In genomic region chr19:56343869-56344563, GRCm38 (mm10) we compare ENCODE assay signal across 11 mouse cellular contexts. TPM values are rescaled to one million over a fixed set of nuclear protein-coding genes. Genes with fewer than 3 reads are reported as not detected.
DNase-seq lines count a peak whose midpoint lies in the region; ATAC-seq and TF ChIP-seq lines count a peak whose summit lies in the region.
"Had no signal": no experiment of that assay in that cellular context is flagged by ENCODE, and none has a peak within 500 bp of the region (broad histone marks: within the 10 kb centered on the region; RNA-seq: fewer than 3 reads in every experiment).

No protein-coding gene starts in this region.

- DNase-seq in cerebellum, adult 11-12 months: peak; percentile 13
- no peak for DNase-seq in cerebellum, adult 8-10 months
- peak; percentile 70 for DNase-seq in NIH3T3 (ENCODE audit: low read depth)
- DNase-seq in forebrain, embryonic 10.5 days (ENCODE audit: extremely low spot score, low spot score): peak; percentile 68
- DNase-seq in midbrain, embryonic 11.5 days (ENCODE audit: low spot score, missing footprints): peak; percentile 93
- no peak for DNase-seq in right cerebral cortex, postnatal 14 days
- DNase-seq in heart, adult 8-10 months (ENCODE audit: low spot score): no peak
- DNase-seq in lung, postnatal 0 days (ENCODE audit: low spot score): no peak
- DNase-seq: lung, postnatal 4 days had no signal

- H3K4me3 ChIP-seq in forebrain, embryonic 10.5 days: peak overlapping the region; percentile 13
- H3K4me3 ChIP-seq in midbrain, embryonic 11.5 days (ENCODE audit: low read depth, low read length): no peak overlapping the region
- no peak overlapping the region for H3K4me3 ChIP-seq in lung, postnatal 0 days (ENCODE audit: low read depth, low read length)
- H3K4me3 ChIP-seq: embryonic facial prominence, embryonic 15.5 days had no signal

- no peak for TF ChIP-seq CTCF in lung, postnatal 0 days (IDR thresholded peaks at IDR 0.05)

- peaks cover 40% of the 10 kb centered on the region for H3K4me1 ChIP-seq in forebrain, embryonic 10.5 days
- H3K4me1 ChIP-seq in midbrain, embryonic 11.5 days (ENCODE audit: control insufficient read depth, insufficient read depth, low read length): peaks cover 9% of the 10 kb centered on the region
- no peaks in the 10 kb centered on the region for H3K4me1 ChIP-seq in lung, postnatal 0 days (ENCODE audit: insufficient read depth, low read depth, low read length)

- H3K9me3 ChIP-seq in forebrain, embryonic 10.5 days: no peaks in the 10 kb centered on the region
- H3K9me3 ChIP-seq in midbrain, embryonic 11.5 days (ENCODE audit: control insufficient read depth, low read length): no peaks in the 10 kb centered on the region
- no peaks in the 10 kb centered on the region for H3K9me3 ChIP-seq in lung, postnatal 0 days (ENCODE audit: low read length)
- H3K9me3 ChIP-seq: embryonic facial prominence, embryonic 15.5 days had no signal

- WGBS in forebrain, embryonic 10.5 days: 42% methylated on average over 26 of the region's 26 CpGs
- 38% methylated on average over 26 of the region's 26 CpGs for WGBS in midbrain, embryonic 11.5 days
- 69% methylated on average over 26 of the region's 26 CpGs for WGBS in lung, postnatal 0 days

- peaks cover 54% of the 10 kb centered on the region for H3K27me3 ChIP-seq in forebrain, embryonic 10.5 days (ENCODE audit: poor library complexity, severe bottlenecking)
- no peaks in the 10 kb centered on the region; the same call in 1 of the 2 replicates for H3K27me3 ChIP-seq in midbrain, embryonic 11.5 days (ENCODE audit: control insufficient read depth, insufficient read depth, low read length)
- no peaks in the 10 kb centered on the region for H3K27me3 ChIP-seq in lung, postnatal 0 days (replicated peaks; ENCODE audit: insufficient read depth, low read length)

- no peaks in the 10 kb centered on the region for H3K36me3 ChIP-seq in forebrain, embryonic 10.5 days (replicated peaks)
- H3K36me3 ChIP-seq in midbrain, embryonic 11.5 days (ENCODE audit: control insufficient read depth, insufficient read depth, low read length): no peaks in the 10 kb centered on the region
- no peaks in the 10 kb centered on the region for H3K36me3 ChIP-seq in lung, postnatal 0 days (ENCODE audit: insufficient read depth, low read length)
- H3K36me3 ChIP-seq: embryonic facial prominence, embryonic 15.5 days had no signal

- no peak for TF ChIP-seq EP300 in lung, postnatal 0 days (IDR thresholded peaks at IDR 0.05)

- peak overlapping the region; percentile 16; the same call in 1 of the 2 replicates for H3K4me2 ChIP-seq in midbrain, embryonic 11.5 days
- no peak overlapping the region for H3K4me2 ChIP-seq in lung, postnatal 0 days (replicated peaks; ENCODE audit: low read depth, low read length)
- H3K4me2 ChIP-seq: embryonic facial prominence, embryonic 15.5 days had no signal

- peak overlapping the region; percentile 36 for H3K9ac ChIP-seq in midbrain, embryonic 11.5 days (ENCODE audit: low read length)
- no peak overlapping the region for H3K9ac ChIP-seq in lung, postnatal 0 days (replicated peaks; ENCODE audit: low read depth)
- H3K9ac ChIP-seq: embryonic facial prominence, embryonic 15.5 days had no signal

- H3K27ac ChIP-seq in forebrain, embryonic 10.5 days: peak overlapping the region; percentile 77
- no peak overlapping the region; the same call in 1 of the 2 replicates for H3K27ac ChIP-seq in midbrain, embryonic 11.5 days (ENCODE audit: low read depth, low read length)
- no peak overlapping the region for H3K27ac ChIP-seq in lung, postnatal 0 days (ENCODE audit: low read length)
- H3K27ac ChIP-seq: embryonic facial prominence, embryonic 15.5 days had no signal

- peak; percentile 87 for ATAC-seq in midbrain, embryonic 11.5 days (ENCODE audit: low FRiP score)
- no peak for ATAC-seq in lung, postnatal 0 days

RNA-seq across cellular contexts. Expression of gene Nrap, which starts 45.8 kb away (rescaled TPM):
- polyA plus RNA-seq in forebrain, embryonic 10.5 days (2016; fragmentation: Nextera tagmentation; extraction: Ambion mirVana): 0.10 and 0.15 TPM in 2 replicates
- 0.16 and 0.29 TPM in 2 replicates for polyA plus RNA-seq in midbrain, embryonic 11.5 days (2014; fragmentation: Nextera tagmentation; extraction: Ambion mirVana)
- 100 to 1,000 TPM; 392 to 561 (median 511) TPM for total RNA-seq in heart, adult 8-10 months (2022)
- polyA plus RNA-seq in lung, postnatal 0 days (2015; fragmentation: Nextera tagmentation; extraction: Ambion mirVana): 0.53 and 0.62 TPM in 2 replicates

RNA-seq across cellular contexts. Expression of gene Casp7, which starts 52.9 kb away (rescaled TPM):
- polyA plus RNA-seq in forebrain, embryonic 10.5 days (2016; fragmentation: Nextera tagmentation; extraction: Ambion mirVana): 15.8 and 16.2 TPM in 2 replicates
- polyA plus RNA-seq in midbrain, embryonic 11.5 days (2014; fragmentation: Nextera tagmentation; extraction: Ambion mirVana): 13.9 and 20.3 TPM in 2 replicates
- total RNA-seq in heart, adult 8-10 months (2022): 10 to 100 TPM; 11.0 to 13.7 (median 12.3) TPM
- polyA plus RNA-seq in lung, postnatal 0 days (2015; fragmentation: Nextera tagmentation; extraction: Ambion mirVana): 21.8 and 25.8 TPM in 2 replicates

RNA-seq across cellular contexts. Expression of gene Habp2, which starts 57.1 kb away (rescaled TPM):
- polyA plus RNA-seq in forebrain, embryonic 10.5 days (2016; fragmentation: Nextera tagmentation; extraction: Ambion mirVana): not detected in 2 replicates
- polyA plus RNA-seq in midbrain, embryonic 11.5 days (2014; fragmentation: Nextera tagmentation; extraction: Ambion mirVana): not detected in 2 replicates
- total RNA-seq in heart, adult 8-10 months (2022): not detected
- polyA plus RNA-seq in lung, postnatal 0 days (2015; fragmentation: Nextera tagmentation; extraction: Ambion mirVana): 0.18 TPM in 1 of 2 replicates, not detected in the other
- total RNA-seq: layer of hippocampus, adult 18-20 months had no signal

Comparison
In these comparisons a context has a peak if more than half of its experiments do, and no peak if none do; other contexts are left out.
1. DNase-seq: peak in cerebellum, adult 11-12 months (single experiment), NIH3T3 (single experiment), forebrain, embryonic 10.5 days (single experiment) and midbrain, embryonic 11.5 days (single experiment); none in cerebellum, adult 8-10 months (single experiment), right cerebral cortex, postnatal 14 days (single experiment), heart, adult 8-10 months (single experiment) and lung, postnatal 0 days (single experiment).